Mouse (Mus musculus): ENCODE measurements at regions not wholly inside any gene's neighbourhood (a gene's known extent, or its start where the extent isn't known, plus 50 kb on each side); places are given as distances from the start of the nearest gene placed in this dataset.

- DNase-seq (ENCODE audit: low spot score in 2 of 2) = no peak
Measured at GRCm38 (mm10) chr12:65571633-65572032, 346.3 kb downstream of the Wdr20rt start.

GRCm38 (mm10) chr12:65593559-65593958, 368.2 kb downstream of the Wdr20rt start:
- DNase-seq (ENCODE audit: low spot score in 2 of 2) = no peak

GRCm38 (mm10) chr12:65594075-65594474, 368.8 kb downstream of the Wdr20rt start:
- no peak for DNase-seq (ENCODE audit: low spot score in 2 of 2)

GRCm38 (mm10) chr12:65644232-65644631, 418.9 kb downstream of the Wdr20rt start:
- no peak for DNase-seq (ENCODE audit: low spot score in 2 of 2)

GRCm38 (mm10) chr12:65656772-65657171, 431.5 kb downstream of the Wdr20rt start:
- no peak for DNase-seq (ENCODE audit: low spot score in 2 of 2)

GRCm38 (mm10) chr12:65671673-65672072, 446.4 kb downstream of the Wdr20rt start:
- DNase-seq (ENCODE audit: low spot score in 2 of 2) = no peak

- no peak for DNase-seq (ENCODE audit: low spot score in 2 of 2)
Measured at GRCm38 (mm10) chr12:65673193-65673592, 447.9 kb downstream of the Wdr20rt start.

- DNase-seq (ENCODE audit: low spot score in 2 of 2) = no peak
Measured at GRCm38 (mm10) chr12:65674916-65675660, 449.8 kb downstream of the Wdr20rt start.

GRCm38 (mm10) chr12:65680335-65680734, 455.0 kb downstream of the Wdr20rt start:
- no peak for DNase-seq (ENCODE audit: low spot score in 2 of 2)

- no peak for DNase-seq (ENCODE audit: low spot score in 2 of 2)
Measured at GRCm38 (mm10) chr12:65681826-65682225, 456.5 kb downstream of the Wdr20rt start.

GRCm38 (mm10) chr12:65704985-65705384, 479.7 kb downstream of the Wdr20rt start:
- DNase-seq (ENCODE audit: low spot score in 2 of 2) = no peak

GRCm38 (mm10) chr12:65712304-65712703, 487.0 kb downstream of the Wdr20rt start:
- no peak for DNase-seq (ENCODE audit: low spot score in 2 of 2)

All from frontal cortex, postnatal 14 days (tissue).